Mouse (Mus musculus): ENCODE measurements around the gene Pcolce2. TPM values are rescaled to one million over a fixed set of nuclear protein-coding genes. Genes with fewer than 3 reads are reported as not detected.

The Pcolce2 gene
- polyA plus RNA-seq, 1 experiment from 2014 or later: 1.00 TPM

- H3K4me1 ChIP-seq (ENCODE audit: insufficient read depth, low read length): peaks cover 5% of the 10 kb centered on the region
- ATAC-seq (ENCODE audit: low FRiP score, low TSS enrichment): no peak
- H3K9me3 ChIP-seq (ENCODE audit: low read length): no peaks in the 10 kb centered on the region
- 57% methylated on average over 7 of the region's 7 CpGs for WGBS
- H3K4me3 ChIP-seq (ENCODE audit: low read length): no peak overlapping the region
- H3K9ac ChIP-seq (replicated peaks; ENCODE audit: low read length): no peak overlapping the region
- no peak overlapping the region for H3K4me2 ChIP-seq (replicated peaks; ENCODE audit: low read depth, low read length)
- H3K27me3 ChIP-seq (ENCODE audit: insufficient read depth, low read length): peaks cover 5% of the 10 kb centered on the region
- H3K27ac ChIP-seq (ENCODE audit: low read length): no peak overlapping the region
- H3K36me3 ChIP-seq (ENCODE audit: insufficient read depth, low read length): no peaks in the 10 kb centered on the region
These were observed 107.6 kb downstream of the Pcolce2 start for GRCm38 (mm10) chr9:95744845-95745613.

- Histone ChIP-seq H3K4me3 (ENCODE audit: low read length) (no peak overlapping the region), H3K4me1 (ENCODE audit: insufficient read depth, low read length) (peaks cover 11% of the 10 kb centered on the region), H3K36me3 (ENCODE audit: insufficient read depth, low read length) (no peaks in the 10 kb centered on the region), H3K9me3 (ENCODE audit: low read length) (no peaks in the 10 kb centered on the region), H3K27ac (ENCODE audit: low read length) (no peak overlapping the region), H3K4me2 (replicated peaks; ENCODE audit: low read depth, low read length) (no peak overlapping the region), H3K27me3 (ENCODE audit: insufficient read depth, low read length) (peaks cover 11% of the 10 kb centered on the region), H3K9ac (replicated peaks; ENCODE audit: low read length) (no peak overlapping the region)
- 84% methylated on average over 5 of the region's 5 CpGs for WGBS
- ATAC-seq (ENCODE audit: low FRiP score, low TSS enrichment): no peak
These were observed 109.9 kb downstream of the Pcolce2 start for GRCm38 (mm10) chr9:95747298-95747697.

Other genes starting within 250 kb of the Pcolce2 start
- 6.6 and 7.2 TPM in 2 replicates for gene Chst2, start 230.9 kb upstream of the Pcolce2 start, polyA plus RNA-seq (2015; fragmentation: Nextera tagmentation; extraction: Ambion mirVana)
- gene U2surp, start 125.6 kb upstream of the Pcolce2 start, polyA plus RNA-seq (2015; fragmentation: Nextera tagmentation; extraction: Ambion mirVana): 100 and 134 TPM in 2 replicates
- 0.81 and 1.00 TPM in 2 replicates for gene Paqr9, start 77.9 kb upstream of the Pcolce2 start, polyA plus RNA-seq (2015; fragmentation: Nextera tagmentation; extraction: Ambion mirVana)
- gene Trpc1, start 112.8 kb downstream of the Pcolce2 start, polyA plus RNA-seq (2015; fragmentation: Nextera tagmentation; extraction: Ambion mirVana): 3.3 and 4.3 TPM in 2 replicates
- gene Pls1, start 207.7 kb downstream of the Pcolce2 start, polyA plus RNA-seq (2015; fragmentation: Nextera tagmentation; extraction: Ambion mirVana): 22.0 and 23.4 TPM in 2 replicates
- 12.9 and 15.2 TPM in 2 replicates for gene Atr, start 220.0 kb downstream of the Pcolce2 start, polyA plus RNA-seq (2015; fragmentation: Nextera tagmentation; extraction: Ambion mirVana)

Data from kidney, embryonic 16.5 days (tissue).